ENCODE assay signal across 22 mouse cellular contexts in the genomic region with DNA sequence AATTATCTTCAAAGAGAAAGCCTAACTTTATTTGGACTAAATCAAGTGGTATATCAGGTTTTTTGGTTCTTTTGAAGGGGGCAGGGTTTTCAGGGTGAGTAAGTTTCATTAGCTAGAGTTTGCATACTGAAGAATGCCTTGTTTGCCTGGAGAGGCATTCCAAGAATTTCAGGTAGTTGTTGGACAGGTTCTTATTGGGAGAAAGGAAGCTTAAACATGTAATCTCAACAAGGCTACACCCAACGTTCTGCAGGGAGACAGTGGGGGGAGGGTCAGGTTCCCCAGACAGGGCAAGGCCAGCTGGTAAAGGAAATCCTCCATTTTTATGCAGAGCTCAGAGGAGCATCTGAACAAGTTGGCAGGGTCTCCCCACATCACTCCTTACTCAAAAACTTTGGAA.
DNase-seq lines count a peak whose midpoint lies in the region; ATAC-seq lines count a peak whose summit lies in the region.
"Had no signal": no experiment of that assay in that cellular context is flagged by ENCODE, and none has a peak within 500 bp of the region (broad histone marks: within the 10 kb centered on the region; RNA-seq: fewer than 3 reads in every experiment).

No protein-coding gene starts in this region.

- H3K4me3 ChIP-seq in kidney, embryonic 15.5 days (replicated peaks): no peak overlapping the region
- H3K4me3 ChIP-seq in embryonic facial prominence, embryonic 14.5 days (ENCODE audit: low read depth, low read length): no peak overlapping the region
- H3K4me3 ChIP-seq in lung, embryonic 15.5 days: no peak overlapping the region
- H3K4me3 ChIP-seq in stomach, embryonic 16.5 days (replicated peaks; ENCODE audit: low read length): no peak overlapping the region
- H3K4me3 ChIP-seq: embryonic facial prominence, embryonic 13.5 days; forebrain, embryonic 10.5 days; gastrocnemius, adult 2 months; heart, adult 2 months; heart, embryonic 15.5 days; hindbrain, embryonic 10.5 days; neural tube, embryonic 12.5 days; stomach, embryonic 15.5 days had no signal

- intact Hi-C loops in gastrocnemius, postnatal 36 days (cut with DNase I): no loop called here

- H3K4me1 ChIP-seq in kidney, embryonic 15.5 days: no peaks in the 10 kb centered on the region
- no peaks in the 10 kb centered on the region for H3K4me1 ChIP-seq in embryonic facial prominence, embryonic 14.5 days (ENCODE audit: control insufficient read depth, insufficient read depth, low read length)
- no peaks in the 10 kb centered on the region for H3K4me1 ChIP-seq in lung, embryonic 15.5 days
- H3K4me1 ChIP-seq in stomach, embryonic 16.5 days (ENCODE audit: control insufficient read depth, insufficient read depth, low read length): no peaks in the 10 kb centered on the region
- H3K4me1 ChIP-seq: embryonic facial prominence, embryonic 13.5 days; forebrain, embryonic 10.5 days; heart, embryonic 15.5 days; hindbrain, embryonic 10.5 days; neural tube, embryonic 12.5 days; stomach, embryonic 15.5 days had no signal

- peak; percentile 7 to 23 for DNase-seq in kidney, adult 8-10 months
- peak; percentile 45 for DNase-seq in embryonic facial prominence, embryonic 14.5 days (ENCODE audit: low spot score)
- no peak for DNase-seq in gastrocnemius, postnatal 36 days
- no peak for DNase-seq in heart, adult 11 months
- DNase-seq in layer of hippocampus, adult 9-10 months (ENCODE audit: low spot score): no peak
- DNase-seq: adrenal gland, postnatal 36 days; cerebellum, adult 8-10 months; gastrocnemius, adult 2 months; heart, adult 2 months; thymus, postnatal 4 days had no signal

- H3K36me3 ChIP-seq in kidney, embryonic 15.5 days: no peaks in the 10 kb centered on the region
- H3K36me3 ChIP-seq in embryonic facial prominence, embryonic 14.5 days (ENCODE audit: control insufficient read depth, insufficient read depth, low read length): no peaks in the 10 kb centered on the region
- H3K36me3 ChIP-seq in lung, embryonic 15.5 days: no peaks in the 10 kb centered on the region
- no peaks in the 10 kb centered on the region for H3K36me3 ChIP-seq in stomach, embryonic 16.5 days (ENCODE audit: control insufficient read depth, insufficient read depth, low read length)
- H3K36me3 ChIP-seq: forebrain, embryonic 10.5 days; heart, embryonic 15.5 days; hindbrain, embryonic 10.5 days; neural tube, embryonic 12.5 days; stomach, embryonic 15.5 days had no signal

- WGBS in kidney, embryonic 15.5 days: 24% methylated on average over 1 of the region's 1 CpGs
- 37% methylated on average over 1 of the region's 1 CpGs for WGBS in embryonic facial prominence, embryonic 14.5 days
- WGBS in lung, embryonic 15.5 days: 19% methylated on average over 1 of the region's 1 CpGs
- WGBS in stomach, embryonic 16.5 days: 5% methylated on average over 1 of the region's 1 CpGs

- H3K27me3 ChIP-seq in kidney, embryonic 15.5 days: no peaks in the 10 kb centered on the region
- H3K27me3 ChIP-seq in embryonic facial prominence, embryonic 14.5 days (replicated peaks; ENCODE audit: control insufficient read depth, insufficient read depth, low read length): no peaks in the 10 kb centered on the region
- no peaks in the 10 kb centered on the region for H3K27me3 ChIP-seq in lung, embryonic 15.5 days
- H3K27me3 ChIP-seq in stomach, embryonic 16.5 days (ENCODE audit: control insufficient read depth, insufficient read depth, low read length): no peaks in the 10 kb centered on the region; the same call in 1 of the 2 replicates
- H3K27me3 ChIP-seq: CH12.LX; heart, embryonic 15.5 days; neural tube, embryonic 12.5 days; stomach, embryonic 15.5 days had no signal

- no peak overlapping the region for H3K4me2 ChIP-seq in kidney, embryonic 15.5 days
- H3K4me2 ChIP-seq in embryonic facial prominence, embryonic 14.5 days (ENCODE audit: low read depth, low read length): no peak overlapping the region
- no peak overlapping the region for H3K4me2 ChIP-seq in lung, embryonic 15.5 days
- no peak overlapping the region for H3K4me2 ChIP-seq in stomach, embryonic 16.5 days (ENCODE audit: low read depth, low read length)
- H3K4me2 ChIP-seq: embryonic facial prominence, embryonic 13.5 days; heart, embryonic 15.5 days; midbrain, embryonic 11.5 days; neural tube, embryonic 12.5 days; stomach, embryonic 15.5 days had no signal

- H3K9me3 ChIP-seq in kidney, embryonic 15.5 days (replicated peaks): no peaks in the 10 kb centered on the region
- no peaks in the 10 kb centered on the region for H3K9me3 ChIP-seq in embryonic facial prominence, embryonic 14.5 days (ENCODE audit: control insufficient read depth, low read length)
- no peaks in the 10 kb centered on the region for H3K9me3 ChIP-seq in lung, embryonic 15.5 days
- H3K9me3 ChIP-seq in stomach, embryonic 16.5 days (replicated peaks; ENCODE audit: control insufficient read depth, low read length): no peaks in the 10 kb centered on the region
- H3K9me3 ChIP-seq: embryonic facial prominence, embryonic 13.5 days; forebrain, embryonic 10.5 days; heart, embryonic 15.5 days; hindbrain, embryonic 10.5 days; neural tube, embryonic 12.5 days; stomach, embryonic 15.5 days had no signal

- no peak overlapping the region for H3K9ac ChIP-seq in kidney, embryonic 15.5 days
- H3K9ac ChIP-seq in embryonic facial prominence, embryonic 14.5 days (ENCODE audit: low read depth, low read length): no peak overlapping the region
- no peak overlapping the region for H3K9ac ChIP-seq in lung, embryonic 15.5 days
- no peak overlapping the region for H3K9ac ChIP-seq in stomach, embryonic 16.5 days (ENCODE audit: low read length)
- H3K9ac ChIP-seq: embryonic facial prominence, embryonic 13.5 days; heart, embryonic 15.5 days; neural tube, embryonic 12.5 days; stomach, embryonic 15.5 days had no signal

- ATAC-seq in kidney, embryonic 15.5 days (replicated peaks; ENCODE audit: low FRiP score): no peak
- ATAC-seq in embryonic facial prominence, embryonic 14.5 days (ENCODE audit: low read depth): peak; percentile 72
- peak; percentile 76 for ATAC-seq in lung, embryonic 15.5 days (ENCODE audit: borderline replicate concordance, extremely low read depth, low FRiP score, low TSS enrichment)
- ATAC-seq in stomach, embryonic 16.5 days (ENCODE audit: insufficient read depth, low FRiP score): peak; percentile 75
- ATAC-seq: activated CD4-positive, CD25-positive, alpha-beta regulatory T cell, adult 4 months had no signal

- H3K27ac ChIP-seq in kidney, embryonic 15.5 days: no peak overlapping the region
- H3K27ac ChIP-seq in embryonic facial prominence, embryonic 14.5 days (replicated peaks; ENCODE audit: low read depth, low read length): no peak overlapping the region
- peak overlapping the region; percentile 37; the same call in 1 of the 2 replicates for H3K27ac ChIP-seq in lung, embryonic 15.5 days
- no peak overlapping the region for H3K27ac ChIP-seq in stomach, embryonic 16.5 days (ENCODE audit: low read length)
- H3K27ac ChIP-seq: embryonic facial prominence, embryonic 13.5 days; forebrain, embryonic 10.5 days; gastrocnemius, adult 2 months; heart, adult 2 months; heart, embryonic 15.5 days; hindbrain, embryonic 10.5 days; neural tube, embryonic 12.5 days; stomach, embryonic 15.5 days had no signal

Comparison
In these comparisons a context has a peak if more than half of its experiments do, and no peak if none do; other contexts are left out.
1. DNase-seq: peak in kidney, adult 8-10 months (2 of 2) and embryonic facial prominence, embryonic 14.5 days (single experiment); none in gastrocnemius, postnatal 36 days (0 of 2), heart, adult 11 months (single experiment) and layer of hippocampus, adult 9-10 months (single experiment).